Mouse (Mus musculus): ENCODE measurements around the gene Boll. TPM values are rescaled to one million over a fixed set of nuclear protein-coding genes. Genes with fewer than 3 reads are reported as not detected.
A peak's percentile ranks its signal among the peaks of the same experiment; 100 is the strongest.

Gene Boll
- polyA plus RNA-seq, 1 experiment from 2014 or later, result 0.61 TPM

DNA sequence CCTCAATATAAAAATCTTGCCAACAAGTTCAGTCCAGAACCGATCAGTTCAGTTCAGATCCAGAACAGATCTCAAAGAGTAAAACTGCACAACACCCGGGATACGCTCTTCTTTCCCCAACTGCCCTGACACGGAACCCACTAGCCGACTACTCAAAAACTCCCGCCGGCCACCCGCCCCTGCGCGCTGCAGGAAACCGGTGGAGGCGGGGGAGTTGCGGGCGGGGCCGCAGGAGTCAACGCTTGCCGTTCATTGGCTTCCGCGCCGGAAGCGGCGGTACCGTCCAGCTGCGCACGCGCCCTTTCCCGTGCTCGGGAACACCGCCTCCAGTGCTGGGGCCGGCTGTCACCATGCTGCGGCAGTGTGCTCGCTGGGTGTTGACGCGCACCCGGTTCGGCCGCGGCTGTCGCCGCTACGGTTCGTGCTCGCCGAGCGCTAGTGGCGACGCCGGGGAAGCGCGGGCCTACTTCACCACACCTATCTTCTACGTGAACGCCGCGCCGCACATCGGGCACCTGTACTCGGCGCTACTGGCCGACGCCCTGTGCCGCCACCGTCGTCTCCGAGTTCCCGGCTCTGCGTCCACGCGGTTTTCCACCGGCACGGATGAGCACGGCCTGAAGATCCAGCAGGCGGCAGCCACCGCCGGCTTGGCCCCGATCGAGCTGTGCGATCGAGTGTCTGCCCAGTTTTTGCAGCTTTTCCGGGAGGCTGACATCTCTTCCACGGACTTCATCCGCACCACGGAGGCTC is 126.2 kb downstream of the Boll start, which contains the start of gene Mars2:
Gene Mars2, plus strand, starts transcription at position 288 of the 753 bp plus-strand sequence.
- WGBS, result under 1% methylated on average over 82 of the region's 82 CpGs
- no peaks in the 10 kb centered on the region for H3K36me3 ChIP-seq

GRCm38 (mm10) chr1:55236487-55236886 is 126.8 kb downstream of the Boll start:
- Histone ChIP-seq H3K27ac (no peak overlapping the region), H3K9ac (0 out of 2 replicates have a peak overlapping the region, but pooled peaks have one; percentile 79), H3K4me2 (replicated peaks) (peak overlapping the region; percentile 93), H3K4me3 (peak overlapping the region; percentile 76), H3K9me3 (no peaks in the 10 kb centered on the region), H3K4me1 (peaks cover 18% of the 10 kb centered on the region), H3K36me3 (no peaks in the 10 kb centered on the region), H3K27me3 (replicated peaks) (no peaks in the 10 kb centered on the region)
- no peak for ATAC-seq (ENCODE audit: low FRiP score, low read depth)
- WGBS, result 42% methylated on average over 5 of the region's 5 CpGs

More for the DNA sequence above, 126.2 kb downstream of the Boll start, which contains the start of gene Mars2:
- peak; percentile 99 for ATAC-seq (ENCODE audit: low FRiP score, low read depth)
- peak within 1 kb of the TSS; percentile 76 for H3K4me3 ChIP-seq
- H3K9me3 ChIP-seq, result no peaks in the 10 kb centered on the region
- peak within 1 kb of the TSS; percentile 79 for H3K9ac ChIP-seq
- no peaks in the 10 kb centered on the region for H3K27me3 ChIP-seq (replicated peaks)
- peak within 1 kb of the TSS; percentile 53 for H3K27ac ChIP-seq
- H3K4me1 ChIP-seq, result peaks cover 18% of the 10 kb centered on the region
- H3K4me2 ChIP-seq (replicated peaks), result peak within 1 kb of the TSS; percentile 93

DNA sequence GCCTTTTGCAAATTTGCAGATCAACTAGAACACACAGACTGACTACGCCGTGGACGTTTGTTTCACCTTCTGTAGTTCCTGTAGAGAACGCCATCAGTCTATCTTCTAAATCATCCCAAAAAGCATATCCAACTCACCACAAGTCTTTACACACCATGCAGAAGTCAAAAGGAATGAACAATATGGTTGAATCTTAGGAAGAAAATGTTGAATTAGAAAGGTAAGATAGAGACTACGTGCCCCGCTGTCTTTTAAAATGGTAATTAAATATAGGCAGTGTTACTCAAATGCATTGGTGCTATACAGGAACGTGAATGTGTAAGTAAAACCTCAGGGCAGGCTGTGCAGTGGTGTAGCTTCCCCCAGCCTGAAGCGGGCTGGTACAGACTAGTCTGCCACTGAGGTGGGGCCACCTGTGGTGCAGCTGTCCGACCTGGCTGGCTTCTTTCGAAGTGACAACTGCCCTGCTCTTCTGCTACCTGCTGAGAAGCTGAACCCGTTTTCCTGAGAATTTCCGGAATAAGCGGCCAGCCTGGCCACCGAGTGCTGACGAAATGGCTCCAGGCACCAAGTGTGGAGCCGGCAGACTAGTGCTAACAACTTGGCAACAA is 128.3 kb downstream of the Boll start:
- H3K9me3 ChIP-seq, result no peaks in the 10 kb centered on the region
- peaks cover 15% of the 10 kb centered on the region for H3K4me1 ChIP-seq
- no peak overlapping the region for H3K4me2 ChIP-seq (replicated peaks)
- no peaks in the 10 kb centered on the region for H3K36me3 ChIP-seq
- no peaks in the 10 kb centered on the region for H3K27me3 ChIP-seq (replicated peaks)
- no peak overlapping the region for H3K9ac ChIP-seq
- H3K4me3 ChIP-seq, result no peak overlapping the region
- no peak for ATAC-seq (ENCODE audit: low FRiP score, low read depth)
- WGBS, result 67% methylated on average over 16 of the region's 16 CpGs
- no peak overlapping the region for H3K27ac ChIP-seq

GRCm38 (mm10) chr1:55228256-55228884 is 134.9 kb downstream of the Boll start:
- no peak for ATAC-seq (ENCODE audit: low FRiP score, low read depth)

DNA sequence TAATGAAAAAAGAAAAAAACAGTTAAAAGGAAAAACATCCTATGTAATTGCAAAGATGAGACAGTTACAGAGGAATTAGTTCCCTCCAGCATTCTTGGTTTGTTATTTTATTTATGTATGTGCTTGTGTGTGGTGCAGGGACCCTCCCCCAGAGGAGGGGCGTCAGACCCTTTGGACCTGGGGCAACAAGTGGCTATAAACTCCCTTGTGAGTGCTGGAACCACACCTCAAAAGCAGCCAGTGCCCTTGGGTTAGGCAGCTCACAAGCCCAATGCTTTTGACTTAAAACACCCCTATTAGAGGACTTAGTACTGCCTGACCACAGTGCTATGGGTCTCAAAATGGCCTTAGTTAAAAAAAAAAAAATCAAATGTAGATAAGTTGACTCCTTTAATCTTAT is 135.9 kb downstream of the Boll start:
- ATAC-seq (ENCODE audit: low FRiP score, low read depth), result no peak
- WGBS, result 4% methylated on average over 1 of the region's 1 CpGs

More at GRCm38 (mm10) chr1:55228256-55228884, 134.9 kb downstream of the Boll start:
- Histone ChIP-seq H3K27ac (no peak overlapping the region), H3K4me3 (no peak overlapping the region), H3K9ac (no peak overlapping the region), H3K9me3 (no peaks in the 10 kb centered on the region), H3K4me1 (peaks cover 2% of the 10 kb centered on the region; the same call in 1 of the 2 replicates), H3K4me2 (replicated peaks) (no peak overlapping the region), H3K36me3 (no peaks in the 10 kb centered on the region), H3K27me3 (replicated peaks) (no peaks in the 10 kb centered on the region)
- 90% methylated on average over 8 of the region's 8 CpGs for WGBS

DNA sequence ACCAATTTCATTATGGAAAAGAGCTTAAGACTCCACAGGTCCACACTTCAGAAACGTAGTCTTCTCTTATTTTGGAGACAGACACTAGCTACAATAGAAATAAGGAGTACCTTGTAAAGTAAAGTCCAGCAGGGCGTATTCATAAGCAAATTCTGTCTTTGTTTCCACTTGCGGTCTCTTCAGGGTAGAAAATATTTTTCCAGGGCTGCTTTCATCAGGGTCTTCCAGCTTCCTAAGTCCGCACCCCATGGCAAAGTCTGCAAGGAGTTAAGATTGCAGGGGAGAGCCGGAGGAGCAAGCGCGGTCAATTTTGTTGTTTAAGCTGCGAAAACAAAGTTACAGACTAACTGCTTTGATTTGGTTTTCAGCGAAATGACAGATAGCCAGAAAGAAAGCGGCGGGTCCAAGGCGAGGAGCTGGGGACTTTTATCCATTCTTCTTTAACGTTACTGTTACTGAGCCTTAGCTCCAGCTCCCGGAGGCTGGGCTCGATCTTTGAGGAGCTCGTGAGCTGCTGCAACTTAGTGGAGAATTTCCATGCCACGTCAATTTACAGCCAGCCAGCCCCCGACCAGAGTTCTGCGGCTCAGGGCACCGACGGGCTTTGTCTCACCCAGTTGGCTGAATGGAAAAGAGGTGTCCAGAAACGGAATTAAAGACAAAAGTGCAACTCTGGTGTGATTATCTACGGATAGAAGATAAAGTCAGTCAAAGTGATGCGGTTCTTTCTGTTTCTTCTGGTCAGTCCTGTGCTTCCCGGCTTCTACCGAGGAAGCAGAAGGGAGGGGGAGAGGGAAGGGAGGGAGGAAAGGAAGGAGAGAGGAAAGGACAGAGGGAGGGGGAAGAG is 137.0 kb downstream of the Boll start, which contains the start of gene Rftn2:
Gene Rftn2, minus strand, starts transcription at position 772 of the 847 bp plus-strand sequence.
- 2% methylated on average over 26 of the region's 26 CpGs for WGBS
- H3K9ac ChIP-seq, result peak within 1 kb of the TSS; percentile 58
- H3K4me1 ChIP-seq, result peaks cover 5% of the 10 kb centered on the region
- H3K4me2 ChIP-seq (replicated peaks), result peak within 1 kb of the TSS; percentile 61
- no peak within 1 kb of the TSS for H3K27ac ChIP-seq
- no peaks in the 10 kb centered on the region for H3K36me3 ChIP-seq
- H3K27me3 ChIP-seq (replicated peaks), result no peaks in the 10 kb centered on the region
- peak within 1 kb of the TSS; percentile 44 for H3K4me3 ChIP-seq
- no peaks in the 10 kb centered on the region for H3K9me3 ChIP-seq
- 0 out of 2 replicates have a peak, but pooled peaks have one; percentile 17 for ATAC-seq (ENCODE audit: low FRiP score, low read depth)

More for the DNA sequence above, 135.9 kb downstream of the Boll start:
- Histone ChIP-seq H3K9me3 (no peaks in the 10 kb centered on the region), H3K9ac (no peak overlapping the region), H3K4me3 (no peak overlapping the region), H3K36me3 (no peaks in the 10 kb centered on the region), H3K27me3 (replicated peaks) (no peaks in the 10 kb centered on the region), H3K4me1 (peaks cover 2% of the 10 kb centered on the region; the same call in 1 of the 2 replicates), H3K4me2 (replicated peaks) (no peak overlapping the region), H3K27ac (no peak overlapping the region)

DNA sequence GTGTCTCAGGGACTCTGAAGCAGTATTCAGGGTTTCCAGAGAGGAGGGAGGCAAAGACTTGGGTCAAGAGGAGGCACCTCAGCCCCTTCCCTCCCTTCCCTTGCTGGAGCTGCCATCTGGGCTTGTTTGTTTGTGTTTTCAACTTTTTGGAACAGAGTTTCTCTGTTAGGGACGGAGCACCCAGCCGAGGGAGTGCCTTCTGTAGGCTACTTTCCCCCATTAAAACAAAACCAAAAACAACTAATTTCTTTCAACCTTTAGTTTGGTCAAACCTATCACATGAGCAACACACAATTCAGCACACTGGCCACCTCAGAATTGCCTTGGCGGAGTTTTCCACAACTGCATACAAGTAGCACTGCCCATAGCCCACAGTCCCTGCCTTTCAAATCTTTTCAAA is 137.9 kb downstream of the Boll start:
- Histone ChIP-seq H3K27me3 (replicated peaks) (no peaks in the 10 kb centered on the region), H3K9ac (0 out of 2 replicates have a peak overlapping the region, but pooled peaks have one; percentile 26), H3K9me3 (no peaks in the 10 kb centered on the region), H3K4me2 (replicated peaks) (peak overlapping the region; percentile 61), H3K4me1 (peaks cover 9% of the 10 kb centered on the region), H3K4me3 (peak overlapping the region; percentile 27), H3K27ac (no peak overlapping the region), H3K36me3 (no peaks in the 10 kb centered on the region)
- 37% methylated on average over 3 of the region's 3 CpGs for WGBS
- no peak for ATAC-seq (ENCODE audit: low FRiP score, low read depth)

DNA sequence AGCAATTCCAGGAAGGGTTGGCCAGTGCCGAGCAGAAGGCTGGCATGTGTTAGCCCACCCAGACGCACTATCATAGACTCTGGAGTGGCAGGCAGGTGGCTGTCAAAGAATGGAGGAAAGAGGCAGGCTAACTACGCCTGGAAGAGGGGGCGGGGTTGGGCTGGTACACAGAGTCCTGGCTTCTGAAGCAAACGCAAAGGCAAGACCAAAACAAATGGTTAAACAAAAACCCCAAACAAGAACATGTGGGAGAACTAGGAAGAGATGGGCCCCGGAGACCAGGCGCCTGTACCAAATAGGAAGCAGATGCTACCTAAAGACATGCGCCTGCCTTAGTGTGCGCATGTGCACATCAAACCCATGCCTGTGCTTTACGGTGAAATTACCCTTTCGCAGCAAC is 139.2 kb downstream of the Boll start:
- H3K9me3 ChIP-seq, result no peaks in the 10 kb centered on the region
- H3K4me1 ChIP-seq, result peaks cover 9% of the 10 kb centered on the region
- 66% methylated on average over 11 of the region's 11 CpGs for WGBS
- peak; percentile 57 for ATAC-seq (ENCODE audit: low FRiP score, low read depth)
- no peak overlapping the region for H3K9ac ChIP-seq
- H3K27ac ChIP-seq, result no peak overlapping the region
- no peaks in the 10 kb centered on the region for H3K27me3 ChIP-seq (replicated peaks)
- peak overlapping the region; percentile 61 for H3K4me2 ChIP-seq (replicated peaks)
- no peaks in the 10 kb centered on the region for H3K36me3 ChIP-seq
- H3K4me3 ChIP-seq, result no peak overlapping the region

DNA sequence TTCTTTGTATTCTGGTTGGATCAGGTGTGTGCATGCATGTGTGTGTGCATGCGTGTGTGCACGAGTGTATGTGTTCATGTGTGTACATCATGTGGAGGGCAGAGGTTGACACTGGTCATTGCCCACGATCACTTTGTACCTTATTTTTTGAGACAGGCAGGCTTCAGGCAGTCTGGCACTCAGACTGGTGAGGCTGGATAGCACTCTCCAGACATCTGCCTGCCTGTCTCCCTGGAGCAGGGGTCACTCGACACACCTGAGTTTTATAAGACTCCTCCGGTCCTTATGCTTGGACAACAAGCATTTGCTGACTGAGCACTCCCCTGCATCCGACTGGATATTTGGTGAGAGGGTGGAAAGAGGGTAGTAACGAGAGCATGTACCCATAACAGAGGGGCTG is 140.2 kb downstream of the Boll start:
- Histone ChIP-seq H3K9ac (no peak overlapping the region), H3K27ac (no peak overlapping the region), H3K27me3 (replicated peaks) (no peaks in the 10 kb centered on the region), H3K4me3 (no peak overlapping the region), H3K36me3 (no peaks in the 10 kb centered on the region), H3K4me1 (peaks cover 9% of the 10 kb centered on the region), H3K9me3 (no peaks in the 10 kb centered on the region), H3K4me2 (replicated peaks) (no peak overlapping the region)
- WGBS, result 89% methylated on average over 7 of the region's 7 CpGs
- ATAC-seq (ENCODE audit: low FRiP score, low read depth), result no peak

GRCm38 (mm10) chr1:55221352-55221751 is 141.9 kb downstream of the Boll start:
- no peak overlapping the region for H3K27ac ChIP-seq
- WGBS, result 74% methylated on average over 4 of the region's 4 CpGs
- H3K4me1 ChIP-seq, result peaks cover 7% of the 10 kb centered on the region
- ATAC-seq (ENCODE audit: low FRiP score, low read depth), result no peak
- no peak overlapping the region for H3K9ac ChIP-seq
- H3K36me3 ChIP-seq, result no peaks in the 10 kb centered on the region
- H3K4me2 ChIP-seq (replicated peaks), result no peak overlapping the region
- no peaks in the 10 kb centered on the region for H3K27me3 ChIP-seq (replicated peaks)
- H3K9me3 ChIP-seq, result no peaks in the 10 kb centered on the region
- H3K4me3 ChIP-seq, result no peak overlapping the region

DNA sequence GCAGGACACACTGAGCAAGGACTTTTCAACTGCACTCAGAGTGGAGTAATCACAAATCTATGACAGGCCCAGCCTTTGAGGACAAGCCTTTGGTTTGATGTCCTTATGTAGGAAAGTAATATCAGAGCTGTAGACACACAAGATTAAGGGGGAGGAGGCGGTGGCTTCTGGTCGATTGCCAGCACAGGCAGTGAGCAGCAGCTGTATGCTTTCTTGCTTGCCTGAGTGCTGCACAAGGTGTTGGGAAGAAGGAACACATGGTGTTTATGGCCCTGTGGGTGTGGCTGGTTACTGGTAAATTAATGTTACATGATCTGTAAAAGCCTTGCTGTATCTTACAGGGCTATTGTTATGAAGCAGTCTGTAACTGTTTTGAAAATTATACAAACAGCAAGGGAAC is 146.1 kb downstream of the Boll start:
- no peak overlapping the region for H3K4me3 ChIP-seq
- no peak overlapping the region for H3K9ac ChIP-seq
- H3K36me3 ChIP-seq, result no peaks in the 10 kb centered on the region
- no peak for ATAC-seq (ENCODE audit: low FRiP score, low read depth)
- no peak overlapping the region for H3K4me2 ChIP-seq (replicated peaks)
- WGBS, result 55% methylated on average over 2 of the region's 2 CpGs
- no peaks in the 10 kb centered on the region for H3K9me3 ChIP-seq
- no peak overlapping the region for H3K27ac ChIP-seq
- peaks cover 7% of the 10 kb centered on the region for H3K4me1 ChIP-seq
- no peaks in the 10 kb centered on the region for H3K27me3 ChIP-seq (replicated peaks)

Measured in neural tube, embryonic 12.5 days (tissue).